Mouse (Mus musculus): ENCODE results near the gene Btnl1. TPM values are rescaled to one million over a fixed set of nuclear protein-coding genes. Genes with fewer than 3 reads are reported as not detected.

Gene Btnl1
- 0.06 and 0.07 TPM in 2 replicates for polyA plus RNA-seq (2012; rRNA removed)

DNA sequence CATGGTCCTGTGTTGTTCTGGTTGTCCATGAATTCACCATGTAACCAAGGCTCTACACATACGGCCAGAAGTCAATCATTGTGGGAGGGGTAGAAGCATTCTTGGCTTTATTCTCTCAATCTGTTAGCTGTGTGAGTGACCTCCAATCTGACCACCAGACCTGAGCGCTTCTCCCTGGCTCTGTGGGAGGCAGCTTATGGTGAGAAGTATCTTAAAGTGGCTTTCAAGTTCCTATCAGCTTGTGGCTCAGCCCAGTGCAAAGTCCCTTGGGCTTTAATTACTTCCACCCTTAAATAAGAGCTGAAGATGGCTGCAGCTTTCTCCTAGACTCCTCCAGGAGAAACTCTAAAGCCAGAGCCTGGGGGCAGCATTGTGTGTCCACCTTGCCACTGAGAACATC, at the start of gene Btnl1:
Gene Btnl1 (plus strand): TSS at position 286 of the 400 bp plus-strand sequence.
- DNase-seq (ENCODE audit: low read depth), result no peak

DNA sequence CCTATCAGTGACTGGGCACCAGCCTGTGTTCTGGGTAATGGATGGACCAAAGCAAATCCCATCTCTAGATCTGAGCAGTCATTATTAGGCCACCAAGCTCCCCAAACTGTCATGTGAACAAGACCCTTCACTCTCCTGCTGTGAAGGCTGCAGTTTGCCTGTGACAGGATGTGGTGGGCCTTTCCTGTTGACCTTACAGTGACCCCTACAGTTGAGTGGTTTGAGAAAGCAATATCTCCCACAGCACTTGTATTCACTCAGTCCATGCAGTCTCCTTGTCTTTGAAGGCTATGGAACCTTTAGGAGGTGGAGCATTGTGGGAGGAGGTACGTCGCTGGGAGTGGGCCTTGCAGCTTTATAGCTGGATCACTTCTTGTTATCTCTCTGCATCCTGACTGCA, 47.1 kb upstream of the Btnl1 start:
- DNase-seq (ENCODE audit: low read depth), result no peak

DNA sequence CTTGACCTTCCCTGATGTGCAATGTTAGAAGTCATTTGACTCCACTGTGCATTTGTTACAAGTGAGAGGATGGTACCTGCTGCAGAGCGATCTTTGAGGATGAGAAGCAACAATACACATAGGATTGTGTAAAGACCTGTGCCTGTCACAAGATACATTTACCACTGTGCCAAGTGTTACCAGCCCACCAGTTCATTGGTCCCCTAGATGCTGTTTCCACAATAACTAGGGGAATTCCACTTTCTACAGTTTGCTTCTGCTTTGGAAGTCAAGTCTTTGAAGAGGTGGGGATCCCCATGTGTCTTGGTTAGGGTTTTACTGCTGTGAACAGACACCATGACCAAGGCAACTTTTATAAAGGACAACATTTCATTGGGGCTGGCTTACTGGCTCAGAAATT, 45.7 kb upstream of the Btnl1 start:
- no peak for DNase-seq (ENCODE audit: low read depth)

DNA sequence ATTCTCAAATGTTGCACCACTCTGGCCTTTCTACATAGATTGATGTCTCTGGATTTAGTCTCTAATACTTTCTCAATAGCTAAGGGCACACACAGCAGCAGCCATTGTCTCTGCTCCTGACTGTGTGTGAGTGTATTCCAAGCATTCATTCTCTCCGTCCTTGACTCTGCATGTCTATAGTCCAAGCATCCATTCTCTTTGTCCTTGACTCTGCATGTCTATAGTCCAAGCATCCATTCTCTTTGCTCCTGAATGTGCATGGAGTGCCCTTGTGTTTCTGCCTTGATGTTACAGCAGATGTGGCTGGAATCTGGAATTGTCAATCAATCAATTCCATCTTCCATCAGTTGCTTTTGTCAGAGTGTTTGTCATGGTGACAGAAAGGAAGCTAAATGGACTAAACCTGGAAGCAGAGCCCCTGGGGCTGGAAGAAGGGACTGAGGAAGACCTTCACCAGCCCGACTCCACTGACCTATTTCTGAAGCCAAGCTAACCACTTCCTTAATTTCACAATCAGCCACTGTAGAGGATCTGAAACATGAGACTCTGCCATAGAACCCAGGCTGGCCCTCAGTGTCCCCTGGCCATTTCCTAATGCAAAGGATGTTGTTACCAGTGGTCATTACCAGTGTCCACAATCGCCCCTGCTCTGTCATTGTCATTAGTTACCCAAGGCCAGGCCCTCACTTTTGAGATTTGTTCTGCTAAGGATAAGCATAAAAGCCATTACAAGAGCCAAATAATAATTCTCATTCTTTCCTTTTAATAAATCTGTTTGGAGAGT, 36.1 kb upstream of the Btnl1 start:
- no peak for DNase-seq (ENCODE audit: low read depth)

DNA sequence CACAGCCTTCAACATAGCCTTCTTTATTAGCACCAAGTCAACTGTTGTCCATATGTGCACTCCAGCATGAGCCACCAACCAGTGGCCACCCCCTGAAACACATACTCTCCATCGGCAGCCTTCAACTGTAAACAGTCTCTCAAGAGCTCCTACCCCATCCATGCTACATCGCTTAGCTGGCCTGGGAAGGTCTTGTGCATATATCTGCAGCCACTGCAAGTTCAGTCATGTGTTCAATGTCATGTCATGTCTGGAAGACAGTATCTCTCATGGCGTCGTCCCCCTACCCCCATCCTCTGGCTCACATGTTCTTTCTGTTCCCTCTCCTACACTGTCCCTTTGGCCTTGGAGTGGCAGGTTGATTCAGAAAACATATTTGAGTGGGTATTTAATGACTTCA, 32.0 kb upstream of the Btnl1 start:
- no peak for DNase-seq (ENCODE audit: low read depth)

DNA sequence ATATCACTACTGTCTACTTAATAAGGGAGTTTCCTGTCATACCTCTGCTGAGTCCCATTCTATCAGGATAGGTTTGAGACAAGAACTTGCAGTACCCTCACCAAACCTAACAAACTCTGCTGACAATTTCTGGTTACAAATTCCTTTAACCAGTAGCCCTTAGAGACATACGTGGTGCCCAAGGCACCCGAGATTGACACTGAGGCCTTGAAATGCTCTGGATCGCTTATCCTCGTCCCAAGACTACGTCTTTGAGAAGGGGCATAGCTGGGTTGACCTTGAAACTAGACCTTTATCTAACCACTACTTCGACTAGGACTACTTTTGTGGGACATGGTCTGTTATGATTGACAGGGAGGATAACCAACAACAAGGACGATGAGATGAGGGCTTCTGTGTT, 31.4 kb upstream of the Btnl1 start:
- no peak for DNase-seq (ENCODE audit: low read depth)

DNA sequence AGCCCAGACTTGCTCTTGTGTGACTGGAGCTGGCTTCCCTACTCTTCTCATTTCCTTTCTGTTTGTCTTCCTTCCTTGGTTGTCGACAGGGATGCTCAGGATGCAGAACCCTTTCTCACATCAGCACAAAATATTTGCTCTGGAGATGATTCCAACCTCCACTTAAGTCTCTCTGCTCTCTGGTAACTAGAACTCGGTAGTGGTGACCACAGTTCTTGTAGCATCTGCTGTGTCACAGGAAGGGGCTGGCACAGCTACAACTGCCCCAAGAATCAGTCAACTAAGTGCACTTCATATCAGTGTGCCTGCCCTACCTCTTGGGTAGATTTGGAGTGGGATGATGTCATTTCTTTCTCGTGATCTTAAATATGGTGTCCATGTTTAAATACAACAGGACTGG, 30.9 kb upstream of the Btnl1 start:
- DNase-seq (ENCODE audit: low read depth), result no peak

DNA sequence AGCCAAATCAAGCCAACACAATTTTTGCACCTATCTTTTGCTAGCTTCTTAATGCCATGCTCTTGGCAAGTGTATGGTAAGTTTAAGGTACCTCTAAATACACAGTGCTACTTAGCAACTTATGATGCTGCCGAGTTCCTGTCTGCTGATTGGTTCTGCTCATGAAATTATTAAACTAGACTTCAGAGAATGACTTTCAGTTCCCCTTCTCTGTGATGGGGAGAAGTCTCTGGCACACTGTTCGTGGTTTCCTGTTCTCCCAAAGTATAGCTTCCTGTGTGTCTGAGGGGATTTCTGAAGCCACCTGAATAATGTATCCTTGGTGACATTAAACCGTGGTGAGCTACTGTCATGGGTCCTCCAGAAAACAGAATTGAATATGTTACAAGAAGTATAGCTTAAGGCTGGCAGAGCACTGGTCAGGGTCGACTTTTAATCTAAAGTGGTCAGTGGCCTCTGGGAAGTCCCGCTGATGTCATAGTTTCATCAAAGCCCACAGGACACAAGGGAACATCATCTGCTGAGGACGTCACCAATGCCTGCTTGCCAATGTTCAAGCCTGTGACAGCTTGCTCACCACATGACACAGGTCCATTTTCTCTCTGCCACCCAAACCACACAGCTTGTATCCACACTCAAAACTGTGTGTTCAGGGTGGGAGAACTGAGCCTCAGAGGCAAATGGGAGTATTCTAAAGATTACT, 29.2 kb upstream of the Btnl1 start:
- DNase-seq (ENCODE audit: low read depth), result no peak

DNA sequence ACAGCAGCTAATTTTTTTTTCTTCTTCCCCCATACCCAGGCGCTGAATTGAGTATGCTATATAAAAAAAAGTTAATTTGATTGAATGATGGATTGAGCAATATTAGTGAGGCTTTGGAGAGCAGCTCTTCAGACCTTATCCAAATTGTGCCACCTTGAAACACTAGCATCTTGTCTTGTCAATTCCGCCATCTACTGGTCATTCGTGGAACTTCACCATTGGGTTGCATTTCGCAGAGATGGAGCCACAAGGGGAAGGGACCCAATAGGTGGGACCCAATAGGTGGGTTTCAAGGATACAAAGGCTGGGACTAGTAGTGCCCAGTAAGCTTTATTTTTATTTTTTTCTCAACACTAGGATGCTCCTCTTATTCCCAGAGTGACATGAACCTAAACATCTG, 27.5 kb upstream of the Btnl1 start:
- no peak for DNase-seq (ENCODE audit: low read depth)

DNA sequence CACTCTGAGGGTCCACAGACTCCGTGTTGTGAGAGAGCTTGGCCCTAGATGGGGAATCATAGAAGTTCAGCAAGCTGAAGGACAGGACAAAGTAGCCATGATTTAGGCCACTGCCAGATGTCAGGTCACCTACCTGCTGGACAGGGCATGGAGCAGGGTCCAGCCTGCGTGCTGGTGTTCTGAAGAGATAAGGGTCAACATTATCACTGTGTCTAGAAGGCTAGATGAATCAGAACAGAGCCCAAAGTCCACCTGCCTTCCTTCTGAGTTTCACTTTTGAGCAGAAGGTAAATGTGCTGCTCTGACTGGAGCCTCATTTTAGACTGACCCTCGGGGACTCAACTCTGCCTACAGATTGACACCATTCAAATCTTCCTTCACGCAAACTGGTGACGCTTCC, 22.4 kb upstream of the Btnl1 start, which contains the start of gene Btnl2:
Gene Btnl2 (plus strand): TSS at position 284 of the 400 bp plus-strand sequence.
- no peak for DNase-seq (ENCODE audit: low read depth)

DNA sequence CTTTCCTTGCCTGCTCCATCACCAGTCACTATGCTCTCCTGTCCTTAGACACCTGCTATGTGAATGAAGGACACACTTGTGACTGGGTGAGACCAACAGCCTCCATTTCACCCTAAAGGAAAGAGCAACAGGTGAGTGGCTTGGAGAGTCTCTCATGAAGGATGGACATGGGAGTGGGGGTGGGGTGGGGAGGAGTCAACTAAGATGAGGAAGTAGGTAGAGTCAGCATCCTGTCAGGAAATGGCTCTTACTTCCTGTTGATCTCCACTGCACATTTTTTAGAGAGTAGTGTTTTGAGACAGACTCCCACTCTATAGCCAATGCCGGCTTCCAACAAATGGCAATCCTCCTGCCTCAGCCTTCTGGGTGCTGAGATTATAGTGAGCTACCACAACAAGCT, 22.0 kb upstream of the Btnl1 start:
- DNase-seq (ENCODE audit: low read depth), result no peak

DNA sequence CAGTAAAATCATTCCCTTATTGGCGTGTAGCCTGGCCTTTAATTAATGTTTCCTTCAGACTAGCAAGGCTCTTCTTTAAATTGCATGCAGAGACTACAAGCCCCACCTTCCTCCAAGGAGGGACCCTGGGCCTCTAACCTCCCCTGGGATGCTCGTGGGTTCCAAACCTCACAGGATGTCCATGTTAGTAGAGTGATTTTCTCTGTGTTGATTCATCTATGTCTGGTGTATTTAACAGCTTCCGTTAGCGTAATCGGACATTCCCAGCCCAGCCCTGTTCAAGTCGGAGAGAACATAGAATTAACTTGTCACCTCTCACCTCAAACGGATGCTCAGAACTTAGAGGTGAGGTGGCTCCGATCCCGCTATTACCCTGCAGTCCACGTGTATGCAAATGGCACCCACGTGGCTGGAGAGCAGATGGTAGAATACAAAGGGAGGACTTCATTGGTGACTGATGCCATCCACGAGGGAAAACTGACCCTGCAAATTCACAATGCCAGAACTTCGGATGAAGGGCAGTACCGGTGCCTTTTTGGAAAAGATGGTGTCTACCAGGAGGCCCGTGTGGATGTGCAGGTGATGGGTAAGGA, 13.9 kb upstream of the Btnl1 start:
- no peak for DNase-seq (ENCODE audit: low read depth)

DNA sequence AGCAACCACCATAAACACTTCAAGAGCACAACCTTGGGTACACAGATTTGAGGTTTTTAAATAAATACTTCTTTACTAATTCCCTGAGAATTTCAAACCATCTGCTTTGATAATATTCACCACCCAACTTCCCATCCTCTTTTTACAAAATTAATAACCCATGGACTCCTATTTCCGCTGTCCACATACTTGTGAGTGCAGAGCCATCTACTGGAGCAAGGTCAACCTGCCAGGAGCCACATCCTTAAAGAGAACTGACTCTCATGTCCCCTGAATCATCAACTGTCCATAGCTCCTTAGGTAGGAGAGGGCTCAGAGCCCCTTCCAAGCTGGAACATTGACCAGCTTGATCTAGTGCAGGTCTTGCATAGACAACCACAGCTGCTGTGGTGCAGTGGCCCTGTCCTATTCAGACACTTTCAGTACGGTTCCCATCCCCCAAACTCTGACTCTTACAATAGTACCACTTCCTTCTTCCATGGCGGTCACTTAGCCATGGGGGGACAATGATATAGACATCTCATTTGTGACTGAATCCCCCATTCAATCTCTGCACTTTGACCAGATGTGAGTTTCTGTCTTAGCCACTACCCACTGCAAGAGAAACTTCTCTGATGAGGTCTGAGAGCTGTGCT, 13.1 kb upstream of the Btnl1 start:
- no peak for DNase-seq (ENCODE audit: low read depth)

DNA sequence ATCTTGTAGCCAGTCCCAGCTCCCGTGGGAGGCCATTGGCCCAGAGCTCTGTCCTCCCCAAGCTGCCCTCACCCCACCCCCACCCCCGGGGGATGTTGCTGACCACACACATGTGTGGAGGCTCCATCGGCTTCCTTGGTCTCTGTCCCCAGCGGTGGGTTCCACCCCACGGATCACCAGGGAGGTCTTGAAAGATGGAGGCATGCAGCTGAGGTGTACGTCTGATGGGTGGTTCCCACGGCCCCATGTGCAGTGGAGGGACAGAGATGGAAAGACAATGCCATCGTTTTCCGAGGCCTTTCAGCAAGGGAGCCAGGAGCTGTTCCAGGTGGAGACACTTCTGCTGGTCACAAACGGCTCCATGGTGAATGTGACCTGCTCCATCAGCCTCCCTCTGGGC, 11.9 kb upstream of the Btnl1 start:
- no peak for DNase-seq (ENCODE audit: low read depth)

DNA sequence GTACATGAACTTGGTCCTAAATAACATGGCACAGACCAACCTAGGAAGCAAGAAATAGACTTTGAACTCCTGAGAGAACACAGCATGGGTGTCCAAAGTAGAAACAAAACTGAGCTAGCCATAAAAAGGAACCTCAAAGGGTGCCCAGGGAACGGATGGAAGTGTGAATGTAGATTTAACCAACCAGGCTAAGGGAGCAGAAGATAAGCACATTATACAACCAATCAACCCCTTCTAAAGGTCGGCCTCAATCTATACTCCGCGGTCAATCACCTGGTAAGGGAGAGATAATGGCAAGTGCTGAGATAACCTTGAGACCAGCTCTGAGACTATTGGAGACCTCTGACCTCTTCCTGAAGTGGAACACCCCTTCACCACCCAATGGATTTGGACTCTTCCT, 6.4 kb upstream of the Btnl1 start:
- no peak for DNase-seq (ENCODE audit: low read depth)

DNA sequence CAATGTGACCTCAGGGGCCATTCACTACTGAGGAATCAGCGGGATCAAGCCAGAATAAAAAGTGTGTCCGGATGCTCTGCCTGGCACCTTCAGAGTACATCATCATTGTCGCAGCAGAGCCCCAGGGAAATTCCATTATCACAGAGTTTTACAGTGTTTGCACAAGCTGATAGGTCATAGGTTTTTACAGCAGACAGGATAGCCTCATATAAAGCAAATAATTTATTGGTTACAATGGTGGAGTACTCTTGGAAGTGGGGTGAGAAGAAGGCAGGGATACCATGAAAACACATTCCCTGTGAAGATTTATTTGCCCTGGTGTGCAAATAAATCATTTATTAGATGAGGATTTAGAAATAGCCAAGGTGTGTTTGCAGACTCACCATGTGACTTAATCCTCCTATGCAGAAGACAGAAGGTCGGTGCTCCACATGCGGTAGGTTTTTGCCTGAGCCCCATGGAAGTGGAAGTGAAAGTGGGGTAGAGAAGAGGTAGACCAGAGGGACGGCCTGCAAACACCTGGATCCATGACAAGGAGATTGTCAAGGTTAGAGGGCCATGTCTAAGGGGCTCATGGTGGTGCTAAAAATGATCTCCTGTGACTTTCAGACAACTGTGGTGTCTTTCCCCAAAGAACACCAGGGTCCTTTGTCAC, 3.8 kb upstream of the Btnl1 start:
- DNase-seq (ENCODE audit: low read depth), result no peak

DNA sequence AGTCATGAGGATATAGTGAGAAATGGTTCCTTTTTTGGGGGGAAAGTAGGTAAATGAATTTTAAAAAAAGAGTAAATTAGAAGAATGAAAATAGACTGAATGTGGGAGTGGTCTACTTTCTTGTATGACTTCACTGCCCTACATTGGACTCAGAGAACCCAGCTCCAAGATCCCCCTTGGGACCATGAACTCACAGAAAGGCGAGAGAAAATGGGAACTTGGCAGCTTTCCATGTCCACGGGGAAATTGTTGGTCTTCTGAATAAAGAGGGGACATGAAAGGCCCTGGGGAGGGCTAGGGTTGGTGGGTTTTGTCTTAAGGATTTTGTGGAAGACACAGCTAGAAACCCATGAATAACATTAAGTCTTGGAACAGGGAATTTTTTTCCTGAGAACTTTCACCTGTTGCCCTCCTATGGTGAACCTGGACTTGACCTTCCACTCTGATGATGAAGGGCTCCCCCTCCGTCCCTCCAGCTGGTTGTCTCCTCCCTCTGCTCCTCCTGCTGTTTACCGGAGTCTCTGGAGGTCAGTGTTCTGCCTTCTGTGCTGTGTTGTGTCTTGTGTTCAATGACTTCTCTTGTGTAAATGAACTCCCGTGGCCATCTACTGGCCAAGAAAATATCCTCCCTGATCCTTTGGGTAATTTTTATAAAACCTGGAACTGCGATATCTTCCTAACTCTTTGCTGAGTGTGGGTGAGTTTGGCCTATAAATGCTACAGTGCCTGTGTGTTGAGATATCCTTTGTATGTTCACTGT, 698 bp downstream of the Btnl1 start:
- no peak for DNase-seq (ENCODE audit: low read depth)

DNA sequence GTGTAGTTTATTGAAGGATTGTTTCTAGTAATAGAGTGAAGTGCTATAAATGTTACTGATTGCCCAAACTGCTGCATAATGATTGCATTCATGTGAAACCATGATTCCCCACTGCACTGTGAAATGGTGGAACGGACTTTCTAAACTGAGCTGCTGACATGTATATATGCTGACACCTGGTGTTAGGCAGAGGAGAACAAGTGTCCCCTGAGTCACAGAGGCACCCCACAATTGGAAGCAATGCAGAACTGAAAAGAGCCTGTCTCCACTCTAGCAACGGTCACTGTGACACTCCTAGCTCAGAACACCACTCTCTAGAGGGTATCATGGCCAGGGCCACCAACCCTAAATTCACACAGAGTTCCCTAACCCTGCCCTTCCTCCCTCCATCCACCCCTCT, 1.8 kb downstream of the Btnl1 start:
- DNase-seq (ENCODE audit: low read depth), result no peak

DNA sequence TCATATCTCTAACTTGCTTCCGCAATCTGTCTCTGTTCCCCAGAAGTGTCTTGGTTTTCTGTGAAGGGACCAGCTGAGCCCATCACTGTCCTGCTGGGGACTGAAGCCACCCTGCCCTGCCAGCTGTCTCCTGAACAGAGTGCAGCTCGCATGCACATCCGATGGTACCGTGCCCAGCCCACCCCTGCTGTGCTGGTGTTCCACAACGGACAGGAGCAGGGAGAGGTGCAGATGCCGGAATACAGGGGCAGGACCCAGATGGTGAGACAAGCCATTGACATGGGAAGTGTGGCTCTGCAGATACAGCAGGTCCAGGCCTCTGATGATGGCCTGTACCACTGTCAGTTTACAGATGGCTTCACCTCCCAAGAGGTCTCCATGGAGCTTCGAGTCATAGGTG, 2.5 kb downstream of the Btnl1 start:
- DNase-seq (ENCODE audit: low read depth), result no peak

DNA sequence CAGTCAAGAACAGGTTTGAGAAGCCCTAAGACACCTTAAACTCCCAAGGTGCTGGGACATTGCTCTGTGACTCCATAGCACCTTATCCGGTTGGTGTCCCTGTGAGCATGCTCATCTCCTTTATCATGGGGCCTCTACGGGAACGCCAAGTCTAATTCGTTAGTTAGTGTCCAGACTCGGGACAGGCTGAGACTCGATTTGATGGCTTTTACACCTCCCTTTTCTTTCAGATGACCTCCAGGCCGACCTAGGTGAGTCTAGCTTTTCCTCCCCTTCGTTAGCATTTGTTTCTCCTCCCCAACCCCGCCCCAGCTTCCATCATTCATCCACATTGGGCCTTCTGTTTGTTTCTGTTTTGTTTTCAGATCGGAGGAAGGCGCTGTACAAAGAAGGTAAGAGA, 4.9 kb downstream of the Btnl1 start:
- DNase-seq (ENCODE audit: low read depth), result no peak

DNA sequence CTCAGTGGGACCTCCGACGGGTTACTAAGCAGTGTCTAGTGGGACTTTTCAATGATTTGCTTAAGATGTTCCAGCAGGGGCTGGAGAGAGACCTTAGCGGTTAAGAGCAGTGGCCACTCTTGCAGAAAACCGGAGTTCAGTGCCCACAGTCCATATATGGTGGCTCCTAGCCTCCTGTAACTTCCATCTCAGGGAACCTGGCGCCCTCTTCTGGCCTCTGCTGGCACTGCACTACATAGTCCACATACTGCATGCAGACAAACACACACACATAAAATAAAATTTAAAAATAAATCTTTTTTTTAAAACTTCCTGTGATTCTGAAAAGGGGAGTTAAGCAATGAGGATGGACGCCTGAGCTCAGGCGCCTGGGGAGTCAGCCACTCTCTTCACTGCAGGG, 6.3 kb downstream of the Btnl1 start:
- no peak for DNase-seq (ENCODE audit: low read depth)
